Mouse (Mus musculus): Measurements from ENCODE around the gene Pnkp. TPM values are rescaled to one million over a fixed set of nuclear protein-coding genes. Genes with fewer than 3 reads are reported as not detected.

The Pnkp gene
- 37.5 and 43.1 TPM in 2 replicates for polyA plus RNA-seq (2016; fragmentation: Nextera tagmentation; extraction: Ambion mirVana)

- peak; percentile 93 for DNase-seq (ENCODE audit: low spot score)
- WGBS = under 1% methylated on average over 32 of the region's 32 CpGs
- H3K27ac ChIP-seq = peak within 1 kb of the TSS; percentile 89
- peak within 1 kb of the TSS; percentile 69 for H3K4me3 ChIP-seq
- H3K4me1 ChIP-seq = peaks cover 65% of the 10 kb centered on the region
- H3K27me3 ChIP-seq (ENCODE audit: low read depth, poor library complexity, severe bottlenecking) = no peaks in the 10 kb centered on the region
- no peaks in the 10 kb centered on the region for H3K9me3 ChIP-seq (replicated peaks)
- H3K36me3 ChIP-seq = peaks cover 43% of the 10 kb centered on the region
Measured at GRCm38 (mm10) chr7:44857042-44857552, at the start of gene Pnkp. Pnkp (plus strand) TSS chr7:44857139.

- WGBS = 83% methylated on average over 2 of the region's 2 CpGs
Measured at GRCm38 (mm10) chr7:44808927-44809326, 48.0 kb upstream of the Pnkp start.

GRCm38 (mm10) chr7:44809466-44809865 is 47.5 kb upstream of the Pnkp start:
- H3K9me3 ChIP-seq (replicated peaks) = no peaks in the 10 kb centered on the region
- no peak for DNase-seq (ENCODE audit: low spot score)
- H3K36me3 ChIP-seq = peaks cover 36% of the 10 kb centered on the region
- no peak overlapping the region for H3K4me3 ChIP-seq
- H3K4me1 ChIP-seq = peaks cover 1% of the 10 kb centered on the region
- no peaks in the 10 kb centered on the region for H3K27me3 ChIP-seq (ENCODE audit: low read depth, poor library complexity, severe bottlenecking)
- WGBS = 88% methylated on average over 3 of the region's 3 CpGs
- no peak overlapping the region for H3K27ac ChIP-seq

More at GRCm38 (mm10) chr7:44808927-44809326, 48.0 kb upstream of the Pnkp start:
- H3K4me1 ChIP-seq = no peaks in the 10 kb centered on the region
- H3K4me3 ChIP-seq = no peak overlapping the region
- H3K27ac ChIP-seq = no peak overlapping the region
- H3K27me3 ChIP-seq (ENCODE audit: low read depth, poor library complexity, severe bottlenecking) = no peaks in the 10 kb centered on the region
- no peaks in the 10 kb centered on the region for H3K9me3 ChIP-seq (replicated peaks)
- DNase-seq (ENCODE audit: low spot score) = no peak
- H3K36me3 ChIP-seq = peaks cover 31% of the 10 kb centered on the region

- H3K27ac ChIP-seq = no peak overlapping the region
- H3K27me3 ChIP-seq (ENCODE audit: low read depth, poor library complexity, severe bottlenecking) = no peaks in the 10 kb centered on the region
- peaks cover 10% of the 10 kb centered on the region for H3K4me1 ChIP-seq
- WGBS = 80% methylated on average over 4 of the region's 4 CpGs
- DNase-seq (ENCODE audit: low spot score) = no peak
- H3K9me3 ChIP-seq (replicated peaks) = no peaks in the 10 kb centered on the region
- no peak overlapping the region for H3K4me3 ChIP-seq
- H3K36me3 ChIP-seq = peaks cover 36% of the 10 kb centered on the region
Measured at GRCm38 (mm10) chr7:44810365-44810764, 46.6 kb upstream of the Pnkp start.

- DNase-seq (ENCODE audit: low spot score) = no peak
- Histone ChIP-seq H3K27ac (no peak overlapping the region), H3K4me1 (peaks cover 17% of the 10 kb centered on the region), H3K36me3 (peaks cover 36% of the 10 kb centered on the region), H3K27me3 (ENCODE audit: low read depth, poor library complexity, severe bottlenecking) (no peaks in the 10 kb centered on the region), H3K9me3 (replicated peaks) (no peaks in the 10 kb centered on the region), H3K4me3 (no peak overlapping the region)
- WGBS = 87% methylated on average over 7 of the region's 7 CpGs
Measured at GRCm38 (mm10) chr7:44810819-44811557, 46.0 kb upstream of the Pnkp start.

GRCm38 (mm10) chr7:44812651-44813325 is 44.2 kb upstream of the Pnkp start:
- WGBS = 91% methylated on average over 20 of the region's 20 CpGs
- no peak overlapping the region for H3K4me3 ChIP-seq

GRCm38 (mm10) chr7:44813985-44814384 is 43.0 kb upstream of the Pnkp start:
- Histone ChIP-seq H3K27ac (no peak overlapping the region), H3K9me3 (replicated peaks) (no peaks in the 10 kb centered on the region), H3K27me3 (ENCODE audit: low read depth, poor library complexity, severe bottlenecking) (no peaks in the 10 kb centered on the region), H3K36me3 (peaks cover 45% of the 10 kb centered on the region), H3K4me3 (no peak overlapping the region), H3K4me1 (peaks cover 36% of the 10 kb centered on the region)
- 86% methylated on average over 3 of the region's 3 CpGs for WGBS
- no peak for DNase-seq (ENCODE audit: low spot score)

More at GRCm38 (mm10) chr7:44812651-44813325, 44.2 kb upstream of the Pnkp start:
- peaks cover 36% of the 10 kb centered on the region for H3K36me3 ChIP-seq
- peaks cover 24% of the 10 kb centered on the region for H3K4me1 ChIP-seq
- H3K9me3 ChIP-seq (replicated peaks) = no peaks in the 10 kb centered on the region
- H3K27ac ChIP-seq = no peak overlapping the region
- DNase-seq (ENCODE audit: low spot score) = no peak
- H3K27me3 ChIP-seq (ENCODE audit: low read depth, poor library complexity, severe bottlenecking) = no peaks in the 10 kb centered on the region

- no peaks in the 10 kb centered on the region for H3K27me3 ChIP-seq (ENCODE audit: low read depth, poor library complexity, severe bottlenecking)
- H3K27ac ChIP-seq = peak overlapping the region; percentile 100; the same call in 1 of the 2 replicates
- H3K9me3 ChIP-seq (replicated peaks) = no peaks in the 10 kb centered on the region
- WGBS = 78% methylated on average over 4 of the region's 4 CpGs
- H3K4me1 ChIP-seq = peaks cover 40% of the 10 kb centered on the region
- peak overlapping the region; percentile 89; the same call in 1 of the 2 replicates for H3K4me3 ChIP-seq
- DNase-seq (ENCODE audit: low spot score) = no peak
- peaks cover 49% of the 10 kb centered on the region for H3K36me3 ChIP-seq
Measured at GRCm38 (mm10) chr7:44814423-44814822, 42.5 kb upstream of the Pnkp start.

GRCm38 (mm10) chr7:44814952-44815553 is 41.9 kb upstream of the Pnkp start:
- Histone ChIP-seq H3K4me1 (peaks cover 46% of the 10 kb centered on the region), H3K9me3 (replicated peaks) (no peaks in the 10 kb centered on the region), H3K27ac (peak overlapping the region; percentile 100), H3K36me3 (peaks cover 56% of the 10 kb centered on the region), H3K27me3 (ENCODE audit: low read depth, poor library complexity, severe bottlenecking) (no peaks in the 10 kb centered on the region), H3K4me3 (peak overlapping the region; percentile 89)
- WGBS = 39% methylated on average over 14 of the region's 14 CpGs
- no peak for DNase-seq (ENCODE audit: low spot score)

GRCm38 (mm10) chr7:44815721-44816469 is 41.0 kb upstream of the Pnkp start, which contains the start of the genes Nup62 and Il4i1:
Nup62 (plus strand) TSS chr7:44816088.
Il4i1 (plus strand) TSS chr7:44816387.
- DNase-seq (ENCODE audit: low spot score) = peak; percentile 100
- Histone ChIP-seq H3K27me3 (ENCODE audit: low read depth, poor library complexity, severe bottlenecking) (no peaks in the 10 kb centered on the region), H3K36me3 (peaks cover 54% of the 10 kb centered on the region), H3K9me3 (replicated peaks) (no peaks in the 10 kb centered on the region), H3K4me1 (peaks cover 47% of the 10 kb centered on the region), H3K4me3 (peak within 1 kb of the TSS; percentile 89), H3K27ac (peak within 1 kb of the TSS; percentile 100)
- under 1% methylated on average over 62 of the region's 62 CpGs for WGBS

GRCm38 (mm10) chr7:44816470-44817021 is 40.4 kb upstream of the Pnkp start, which contains the start of gene Atf5:
Atf5 (minus strand) TSS chr7:44816658.
- peak; percentile 81 for DNase-seq (ENCODE audit: low spot score)
- peaks cover 47% of the 10 kb centered on the region for H3K4me1 ChIP-seq
- H3K27ac ChIP-seq = peak within 1 kb of the TSS; percentile 100
- no peaks in the 10 kb centered on the region for H3K9me3 ChIP-seq (replicated peaks)
- H3K27me3 ChIP-seq (ENCODE audit: low read depth, poor library complexity, severe bottlenecking) = no peaks in the 10 kb centered on the region
- WGBS = under 1% methylated on average over 57 of the region's 57 CpGs
- peak within 1 kb of the TSS; percentile 89 for H3K4me3 ChIP-seq
- H3K36me3 ChIP-seq = peaks cover 48% of the 10 kb centered on the region

GRCm38 (mm10) chr7:44817441-44817840 is 39.5 kb upstream of the Pnkp start:
- peaks cover 47% of the 10 kb centered on the region for H3K4me1 ChIP-seq
- H3K9me3 ChIP-seq (replicated peaks) = no peaks in the 10 kb centered on the region
- H3K27me3 ChIP-seq (ENCODE audit: low read depth, poor library complexity, severe bottlenecking) = no peaks in the 10 kb centered on the region
- 44% methylated on average over 3 of the region's 3 CpGs for WGBS
- H3K36me3 ChIP-seq = peaks cover 47% of the 10 kb centered on the region
- H3K4me3 ChIP-seq = peak overlapping the region; percentile 89
- H3K27ac ChIP-seq = peak overlapping the region; percentile 100
- DNase-seq (ENCODE audit: low spot score) = no peak
